Mouse (Mus musculus) embryo, embryonic 11 days (tissue): ENCODE measurements at regions not wholly inside any gene's neighbourhood (a gene's known extent, or its start where the extent isn't known, plus 50 kb on each side); places are given as distances from the start of the nearest gene placed in this dataset.
A peak's percentile ranks its signal among the peaks of the same experiment; 100 is the strongest.

Experiments used
- DNase-seq: peaks from one replicate; pipeline ENCODE4 v3.0.0-alpha.2; 2015

GRCm38 (mm10) chr14:37292084-37292860, 157.2 kb upstream of the Ghitm start:
- no peak for DNase-seq

GRCm38 (mm10) chr14:37284391-37284790, 149.3 kb upstream of the Ghitm start:
- no peak for DNase-seq

- no peak for DNase-seq
Observed at GRCm38 (mm10) chr14:37279356-37279755, 144.3 kb upstream of the Ghitm start.

- peak; percentile 70 for DNase-seq
Observed at GRCm38 (mm10) chr14:37276728-37277695, 141.9 kb upstream of the Ghitm start.

- DNase-seq, result no peak
Observed at GRCm38 (mm10) chr14:37272063-37272462, 137.0 kb upstream of the Ghitm start.

- DNase-seq, result peak; percentile 56
Observed at GRCm38 (mm10) chr14:37271015-37271933, 136.2 kb upstream of the Ghitm start.

- DNase-seq, result no peak
Observed at GRCm38 (mm10) chr14:37269920-37270319, 134.8 kb upstream of the Ghitm start.

GRCm38 (mm10) chr14:37238632-37239032, 103.6 kb upstream of the Ghitm start:
- peak; percentile 86 for DNase-seq

- DNase-seq, result no peak
Observed at GRCm38 (mm10) chr14:37237191-37237590, 102.1 kb upstream of the Ghitm start.

GRCm38 (mm10) chr14:37208256-37208655, 73.2 kb upstream of the Ghitm start:
- DNase-seq, result no peak

- DNase-seq, result no peak
Observed at GRCm38 (mm10) chr14:37189795-37190194, 54.7 kb upstream of the Ghitm start.
